Mouse (Mus musculus): ENCODE measurements at regions not wholly inside any gene's neighbourhood (a gene's known extent, or its start where the extent isn't known, plus 50 kb on each side); places are given as distances from the start of the nearest gene placed in this dataset.

DNA sequence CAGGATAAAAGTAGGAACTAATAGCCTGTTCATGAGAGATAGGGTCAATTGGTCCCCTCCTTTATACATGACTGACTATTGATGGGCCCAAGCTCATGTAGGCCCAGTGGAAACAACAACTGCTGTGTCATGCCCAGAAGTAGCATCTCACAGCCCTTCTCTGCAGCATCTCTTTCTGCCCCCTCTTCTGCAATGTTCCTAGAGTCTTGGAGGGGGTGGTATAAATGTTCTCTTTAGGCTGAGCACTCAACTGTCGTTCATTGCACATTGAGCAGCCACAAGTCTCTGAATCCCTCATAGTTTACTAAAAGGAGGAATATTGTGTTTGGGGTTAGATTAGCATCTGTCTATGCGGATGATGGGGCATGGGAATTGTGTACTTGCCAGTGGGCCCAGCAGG, 324.1 kb downstream of the Phkb start:
- DNase-seq (ENCODE audit: low spot score in 2 of 2), result no peak

- no peak for DNase-seq (ENCODE audit: low spot score in 2 of 2)
These were observed 318.5 kb downstream of the Phkb start for GRCm38 (mm10) chr8:86159074-86159783.

- DNase-seq (ENCODE audit: low spot score in 2 of 2), result no peak
These were observed 306.8 kb downstream of the Phkb start for GRCm38 (mm10) chr8:86147586-86147985.

DNA sequence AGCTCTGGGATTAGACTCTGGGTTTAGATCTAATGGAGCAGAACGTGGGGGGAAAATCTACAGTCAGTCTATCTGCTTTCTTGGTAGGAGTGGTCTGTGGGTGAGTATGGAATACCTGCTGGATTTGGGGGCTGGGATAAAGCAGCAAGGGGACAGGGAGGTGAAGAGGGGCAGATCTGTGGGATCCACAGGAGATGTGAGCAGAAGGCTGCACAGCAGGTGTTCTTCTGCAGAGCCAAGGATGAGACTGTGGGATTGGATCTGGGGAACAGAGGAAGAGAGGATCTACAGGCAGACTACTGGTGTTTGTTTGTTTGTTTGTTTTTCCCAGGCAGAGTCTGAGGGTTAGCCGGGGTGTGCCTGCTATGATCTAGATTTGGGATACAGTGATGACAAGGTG, 284.5 kb downstream of the Phkb start:
- DNase-seq (ENCODE audit: low spot score in 2 of 2), result no peak

DNA sequence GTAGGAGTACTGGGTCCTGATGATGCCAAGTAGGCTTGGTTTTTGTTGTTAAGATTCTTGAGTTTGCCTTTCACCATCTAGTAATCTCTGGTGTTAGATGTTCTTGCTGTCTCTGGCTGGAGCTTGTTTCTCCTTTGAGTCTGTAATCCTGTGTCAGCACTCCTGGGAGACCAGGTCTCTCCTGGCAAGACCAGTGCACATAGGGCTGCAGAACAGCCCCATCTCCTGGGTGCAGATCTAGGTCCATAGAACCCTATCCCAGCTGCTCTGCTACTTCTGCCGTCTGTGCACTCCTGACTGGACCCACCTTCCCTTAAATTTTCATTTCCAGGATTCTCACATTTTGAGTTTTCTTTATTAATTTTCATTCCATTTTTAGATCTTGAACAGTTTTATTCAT, 283.9 kb downstream of the Phkb start:
- DNase-seq (ENCODE audit: low spot score in 2 of 2), result no peak

All from urinary bladder, postnatal 36 days (tissue).